Mouse (Mus musculus) cortical plate, adult 2 months (tissue): ENCODE data around the gene Ptgis.

Experiments used
- CTCF ChIP-seq: fragments of 200-500 bp; IDR thresholded peaks from 2 replicates; pipeline ENCODE4 v1.5.1; 2011; ENCODE audit warnings: mild to moderate bottlenecking, control low read depth, low read length; ENCODE audit not compliant: insufficient read depth; ENCODE audit errors: extremely low read depth
- POLR2A ChIP-seq: fragments of 200-500 bp; IDR thresholded peaks from 2 replicates; pipeline ENCODE4 v1.6.1; 2011; ENCODE audit warnings: mild to moderate bottlenecking, low read length, control low read depth; ENCODE audit not compliant: insufficient read depth; ENCODE audit errors: extremely low read depth

DNA sequence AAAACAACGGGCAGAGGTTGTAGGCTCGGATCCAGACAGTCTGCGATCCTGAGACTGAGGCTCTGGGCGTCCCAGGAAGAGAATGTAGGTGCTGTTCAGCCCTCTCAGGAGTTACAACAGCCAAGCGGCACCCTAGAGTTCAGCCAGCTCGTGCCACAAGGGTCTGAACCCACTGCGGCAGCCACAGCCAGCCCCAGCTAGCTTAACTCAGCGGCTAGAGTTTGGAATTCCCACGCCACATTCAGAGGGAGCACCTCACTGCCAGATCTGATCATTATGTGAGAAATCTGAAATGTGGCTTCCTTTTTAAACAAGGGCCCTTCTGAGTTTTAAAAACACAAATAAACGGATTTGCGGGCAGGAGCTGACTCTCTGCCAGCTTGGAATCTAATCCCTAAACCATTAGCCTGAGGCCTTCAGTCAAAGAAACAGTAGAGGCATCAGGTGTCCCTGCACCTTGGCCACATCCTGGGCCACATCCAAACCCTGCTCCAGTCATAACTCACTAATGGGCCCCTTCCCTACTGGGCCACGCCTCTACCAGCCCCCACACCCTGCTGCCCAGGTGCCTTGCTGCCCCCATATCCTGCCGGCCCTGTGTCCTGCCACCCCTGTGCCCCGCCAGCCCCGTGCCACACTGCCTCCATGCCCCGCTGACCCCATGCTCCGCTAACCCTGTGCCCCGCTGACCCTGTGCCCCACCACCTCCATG, 34.3 kb downstream of the Ptgis start:
- no peak for TF ChIP-seq POLR2A
- no peak for TF ChIP-seq CTCF
